20 mouse cellular contexts compared by ENCODE assay signal in the genomic region with DNA sequence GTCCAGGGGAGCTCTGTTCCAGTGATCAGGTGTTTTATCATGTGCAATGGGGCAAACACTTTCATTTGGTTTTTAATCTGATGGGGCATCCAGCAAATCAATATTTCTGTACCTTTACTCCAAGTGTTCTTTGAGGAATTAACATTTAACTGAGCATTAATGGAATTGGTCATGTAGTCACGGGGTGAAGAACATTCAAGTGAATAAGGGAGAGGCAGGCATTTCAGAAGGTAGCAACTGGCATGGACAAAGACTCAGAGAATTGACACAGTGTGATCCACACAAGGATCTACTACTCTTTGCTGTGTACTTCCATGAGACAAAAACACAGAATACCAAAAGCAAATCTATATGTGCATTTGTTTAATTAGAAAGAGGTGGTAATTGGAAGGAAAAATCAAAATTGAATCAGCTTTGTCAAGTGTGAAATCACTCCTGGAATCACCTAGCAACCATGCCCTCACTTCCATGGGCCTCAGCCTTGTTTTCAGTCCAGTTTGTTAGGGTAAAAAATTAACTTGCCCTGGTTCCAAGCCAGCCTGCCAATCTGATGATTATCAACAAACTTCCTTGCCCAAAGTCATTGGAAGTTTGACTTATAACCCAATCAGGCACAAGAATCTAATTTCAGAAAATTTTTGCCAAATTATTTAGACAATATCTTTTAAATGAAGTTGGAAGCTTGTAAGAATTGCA.
A peak's percentile ranks its signal among the peaks of the same experiment; 100 is the strongest.
DNase-seq lines count a peak whose midpoint lies in the region; ATAC-seq and TF ChIP-seq lines count a peak whose summit lies in the region.
"Had no signal": no experiment of that assay in that cellular context is flagged by ENCODE, and none has a peak within 500 bp of the region (broad histone marks: within the 10 kb centered on the region; RNA-seq: fewer than 3 reads in every experiment).

No protein-coding gene starts in this region.

- no peaks in the 10 kb centered on the region for H3K9me3 ChIP-seq in forebrain, embryonic 14.5 days (replicated peaks; ENCODE audit: control insufficient read depth, low read length)
- no peaks in the 10 kb centered on the region for H3K9me3 ChIP-seq in forebrain, postnatal 0 days (ENCODE audit: low read length)
- no peaks in the 10 kb centered on the region for H3K9me3 ChIP-seq in kidney, embryonic 16.5 days (ENCODE audit: low read length)
- H3K9me3 ChIP-seq: embryonic facial prominence, embryonic 12.5 days; G1E; heart, embryonic 13.5 days; hindbrain, embryonic 15.5 days had no signal

- no peak overlapping the region for H3K4me3 ChIP-seq in forebrain, embryonic 14.5 days (ENCODE audit: low read depth, low read length)
- no peak overlapping the region for H3K4me3 ChIP-seq in forebrain, postnatal 0 days (ENCODE audit: low read depth, low read length)
- H3K4me3 ChIP-seq in kidney, adult 2 months (ENCODE audit: insufficient read depth, low read depth, low read length) = no peak overlapping the region
- H3K4me3 ChIP-seq in kidney, embryonic 16.5 days (ENCODE audit: low read length) = no peak overlapping the region
- H3K4me3 ChIP-seq: embryonic facial prominence, embryonic 12.5 days; heart, embryonic 13.5 days; hindbrain, embryonic 15.5 days had no signal

- TF ChIP-seq CTCF in forebrain, postnatal 0 days (IDR thresholded peaks at IDR 0.05; ENCODE audit: low read depth) = no peak
- TF ChIP-seq CTCF in kidney, adult 2 months (conservative IDR thresholded peaks at IDR 0.05; ENCODE audit: insufficient read depth, insufficient read length, low read depth, low read length) = no peak

- H3K4me2 ChIP-seq in forebrain, embryonic 14.5 days (ENCODE audit: low read length) = no peak overlapping the region
- no peak overlapping the region for H3K4me2 ChIP-seq in forebrain, postnatal 0 days (ENCODE audit: low read depth)
- no peak overlapping the region for H3K4me2 ChIP-seq in kidney, embryonic 16.5 days (replicated peaks; ENCODE audit: low read depth, low read length)
- H3K4me2 ChIP-seq: embryonic facial prominence, embryonic 12.5 days; heart, embryonic 13.5 days; hindbrain, embryonic 15.5 days had no signal

- no peaks in the 10 kb centered on the region for H3K27me3 ChIP-seq in forebrain, embryonic 14.5 days (replicated peaks; ENCODE audit: control insufficient read depth, insufficient read depth, low read length)
- H3K27me3 ChIP-seq in forebrain, postnatal 0 days (ENCODE audit: insufficient read depth, low read length) = no peaks in the 10 kb centered on the region
- H3K27me3 ChIP-seq in kidney, adult 2 months (replicated peaks; ENCODE audit: control insufficient read depth, insufficient read depth, low read length) = no peaks in the 10 kb centered on the region
- H3K27me3 ChIP-seq in kidney, embryonic 16.5 days (ENCODE audit: insufficient read depth, low read length) = no peaks in the 10 kb centered on the region
- H3K27me3 ChIP-seq: embryonic facial prominence, embryonic 12.5 days; heart, embryonic 13.5 days; hindbrain, embryonic 15.5 days had no signal

- no peak overlapping the region for H3K27ac ChIP-seq in forebrain, embryonic 14.5 days (ENCODE audit: low read depth, low read length)
- H3K27ac ChIP-seq in forebrain, postnatal 0 days (ENCODE audit: low read depth, low read length) = no peak overlapping the region
- no peak overlapping the region for H3K27ac ChIP-seq in kidney, adult 2 months (ENCODE audit: insufficient read depth, low read depth, low read length)
- no peak overlapping the region; the same call in 1 of the 2 replicates for H3K27ac ChIP-seq in kidney, embryonic 16.5 days (ENCODE audit: low read length)
- H3K27ac ChIP-seq: embryonic facial prominence, embryonic 12.5 days; heart, embryonic 13.5 days; hindbrain, embryonic 15.5 days had no signal

- 46% methylated on average over 1 of the region's 1 CpGs for WGBS in forebrain, embryonic 14.5 days
- WGBS in forebrain, postnatal 0 days = 35% methylated on average over 1 of the region's 1 CpGs
- WGBS in kidney, adult 2 months = 21% methylated on average over 1 of the region's 1 CpGs
- WGBS in kidney, embryonic 16.5 days = 51% methylated on average over 1 of the region's 1 CpGs

- no peak overlapping the region for H3K9ac ChIP-seq in forebrain, embryonic 14.5 days (ENCODE audit: low read length)
- H3K9ac ChIP-seq in forebrain, postnatal 0 days = no peak overlapping the region
- no peak overlapping the region for H3K9ac ChIP-seq in kidney, embryonic 16.5 days (replicated peaks; ENCODE audit: low read length)
- H3K9ac ChIP-seq: embryonic facial prominence, embryonic 12.5 days; heart, embryonic 13.5 days; hindbrain, embryonic 15.5 days had no signal

- no peak for ATAC-seq in forebrain, embryonic 14.5 days
- ATAC-seq in forebrain, postnatal 0 days = no peak
- ATAC-seq in kidney, embryonic 16.5 days (ENCODE audit: low FRiP score, low TSS enrichment) = peak; percentile 82; the same call in 1 of the 2 replicates
- ATAC-seq: CD4-positive, CD25-positive, alpha-beta regulatory T cell, adult 4 months; forebrain, embryonic 16.5 days had no signal

- no peaks in the 10 kb centered on the region for H3K4me1 ChIP-seq in forebrain, embryonic 14.5 days (ENCODE audit: control insufficient read depth, insufficient read depth, low read length)
- H3K4me1 ChIP-seq in forebrain, postnatal 0 days (ENCODE audit: insufficient read depth) = no peaks in the 10 kb centered on the region
- no peaks in the 10 kb centered on the region for H3K4me1 ChIP-seq in kidney, adult 2 months (ENCODE audit: control insufficient read depth, insufficient read depth, low read length)
- H3K4me1 ChIP-seq in kidney, embryonic 16.5 days (ENCODE audit: insufficient read depth, low read length) = no peaks in the 10 kb centered on the region
- H3K4me1 ChIP-seq: embryonic facial prominence, embryonic 12.5 days; heart, embryonic 13.5 days; hindbrain, embryonic 15.5 days had no signal

- DNase-seq in forebrain, embryonic 14.5 days (ENCODE audit: low spot score) = peak; percentile 2
- DNase-seq in forebrain, postnatal 0 days = no peak
- DNase-seq in kidney, adult 2 months = peak; percentile 66
- peak; percentile 4 to 14 for DNase-seq in kidney, postnatal 4 days
- no peak for DNase-seq in ovary, adult 18-20 months (ENCODE audit: low spot score)
- DNase-seq in T-cell, adult 2 months (ENCODE audit: low spot score) = no peak
- DNase-seq in heart, adult 11 months = no peak
- DNase-seq: adrenal gland, postnatal 10 days; B cell, adult 2 months; cerebellum, adult 11-12 months; cerebellum, postnatal 10 days; gastrocnemius, postnatal 25 days; heart, postnatal 36 days had no signal

- no peaks in the 10 kb centered on the region for H3K36me3 ChIP-seq in forebrain, embryonic 14.5 days (ENCODE audit: control insufficient read depth, insufficient read depth, low read length)
- no peaks in the 10 kb centered on the region for H3K36me3 ChIP-seq in forebrain, postnatal 0 days (ENCODE audit: insufficient read depth)
- H3K36me3 ChIP-seq in kidney, adult 2 months (ENCODE audit: control insufficient read depth, insufficient read depth, low read length) = no peaks in the 10 kb centered on the region
- no peaks in the 10 kb centered on the region for H3K36me3 ChIP-seq in kidney, embryonic 16.5 days (ENCODE audit: insufficient read depth, low read length)
- H3K36me3 ChIP-seq: embryonic facial prominence, embryonic 12.5 days; G1E; heart, embryonic 13.5 days; hindbrain, embryonic 15.5 days had no signal

- TF ChIP-seq POLR2A in kidney, adult 2 months (IDR thresholded peaks at IDR 0.05; ENCODE audit: low read depth, low read length) = no peak

Comparison
In these comparisons a context has a peak if more than half of its experiments do, and no peak if none do; other contexts are left out.
1. DNase-seq: peak in forebrain, embryonic 14.5 days (single experiment), kidney, adult 2 months (single experiment) and kidney, postnatal 4 days (2 of 2); none in forebrain, postnatal 0 days (single experiment), ovary, adult 18-20 months (single experiment), T-cell, adult 2 months (single experiment) and heart, adult 11 months (single experiment).